Mouse (Mus musculus) embryonic facial prominence, embryonic 13.5 days (tissue): Measurements from ENCODE around the gene Ndufaf3. TPM values are rescaled to one million over a fixed set of nuclear protein-coding genes. Genes with fewer than 3 reads are reported as not detected.

Source experiments
- microRNA counts: library from miRNA; unstranded; fragments of <30 nt; microRNA quantifications from one replicate; lab custom pipeline; 2016
- microRNA-seq: library from miRNA; unstranded; fragments of <30 nt; microRNA quantifications from one replicate; pipeline ENCODE4, GENCODE M21; 2016
- polyA plus RNA-seq: library from polyadenylated mRNA; unstranded; fragments of >200 nt; fragmentation: Nextera tagmentation; extraction: Ambion mirVana; gene quantifications from 2 replicates; pipeline ENCODE4 v1.2.1, GENCODE M21; 2015

Ndufaf3 gene
- polyA plus RNA-seq, 1 experiment from 2014 or later = 42.3 TPM

MicroRNAs within 50 kb of the gene (microRNA counts, 519-probe panel; counts per million panel counts)
- microRNA mmu-miR-191 (lab: Ali Mortazavi, UCI) = 3,380 counts per million, percentile 77 among the panel's probes with 10 or more counts
- microRNA mmu-miR-425 (lab: Ali Mortazavi, UCI) = 3,153 counts per million, percentile 73 among the panel's probes with 10 or more counts

Small RNA genes lying within 50 kb of the gene (microRNA-seq; reads per million reads assigned to microRNA genes)
- gene Gm24083 (not detected), gene Mir191 (not detected), gene Mir425 (1,998 reads per million, percentile 82 among the genes with 10 or more reads in this experiment)

Other genes starting within 250 kb of the Ndufaf3 start
- 775 and 811 TPM in 2 replicates for gene Gpx1, start 228.5 kb downstream of the Ndufaf3 start, polyA plus RNA-seq
- gene Usp4, start 219.6 kb downstream of the Ndufaf3 start, polyA plus RNA-seq = 106 and 110 TPM in 2 replicates
- 1.1 TPM in 2 replicates for gene 1700102P08Rik, start 174.6 kb downstream of the Ndufaf3 start, polyA plus RNA-seq
- 1.3 and 1.6 TPM in 2 replicates for gene Ccdc36, start 138.9 kb downstream of the Ndufaf3 start, polyA plus RNA-seq
- not detected in 2 replicates for gene BC048562, start 131.0 kb downstream of the Ndufaf3 start, polyA plus RNA-seq
- 60.4 and 64.3 TPM in 2 replicates for gene Ccdc71, start 106.9 kb downstream of the Ndufaf3 start, polyA plus RNA-seq
- 36.5 and 42.8 TPM in 2 replicates for gene Klhdc8b, start 105.9 kb downstream of the Ndufaf3 start, polyA plus RNA-seq
- gene Lamb2, start 87.7 kb downstream of the Ndufaf3 start, polyA plus RNA-seq = 51.1 and 63.2 TPM in 2 replicates
- gene Usp19, start 76.8 kb downstream of the Ndufaf3 start, polyA plus RNA-seq = 75.9 and 77.2 TPM in 2 replicates
- gene Qars, start 59.7 kb downstream of the Ndufaf3 start, polyA plus RNA-seq = 116 and 124 TPM in 2 replicates
- gene Qrich1, start 50.6 kb downstream of the Ndufaf3 start, polyA plus RNA-seq = 123 and 128 TPM in 2 replicates
- 191 and 227 TPM in 2 replicates for gene Impdh2, start 7.1 kb downstream of the Ndufaf3 start, polyA plus RNA-seq
- 176 and 185 TPM in 2 replicates for gene Dalrd3, start 2.5 kb upstream of the Ndufaf3 start, polyA plus RNA-seq
- gene Wdr6, start 11.3 kb upstream of the Ndufaf3 start, polyA plus RNA-seq = 140 and 147 TPM in 2 replicates
- gene P4htm, start 30.2 kb upstream of the Ndufaf3 start, polyA plus RNA-seq = 9.6 and 13.3 TPM in 2 replicates
- 51.9 and 53.7 TPM in 2 replicates for gene Arih2, start 82.0 kb upstream of the Ndufaf3 start, polyA plus RNA-seq
- 47.1 and 48.4 TPM in 2 replicates for gene Slc25a20, start 94.7 kb upstream of the Ndufaf3 start, polyA plus RNA-seq
- gene Prkar2a, start 121.9 kb upstream of the Ndufaf3 start, polyA plus RNA-seq = 25.6 and 27.9 TPM in 2 replicates
- gene Ip6k2, start 216.4 kb upstream of the Ndufaf3 start, polyA plus RNA-seq = 127 and 144 TPM in 2 replicates
- 19.0 and 21.5 TPM in 2 replicates for gene Nckipsd, start 240.9 kb upstream of the Ndufaf3 start, polyA plus RNA-seq